Mouse (Mus musculus) stomach, embryonic 15.5 days (tissue): ENCODE measurements at regions not wholly inside any gene's neighbourhood (a gene's known extent, or its start where the extent isn't known, plus 50 kb on each side); places are given as distances from the start of the nearest gene placed in this dataset.

ENCODE experiments used
- ATAC-seq: fragments of 200-750 bp; cut with Nextera tagmentation; 2 replicates; pipeline ENCODE4 v1.8.0; 2017; ENCODE audit warnings: low read depth, moderate number of reproducible peaks, moderate TSS enrichment; ENCODE audit not compliant: insufficient read depth, low FRiP score
- H3K27ac ChIP-seq: fragments of 300-500 bp; sonication (generic); 2 replicates; pipeline ENCODE4 v1.5.1; 2015; ENCODE audit warnings: mild to moderate bottlenecking, inconsistent platforms
- H3K27me3 ChIP-seq: fragments of 300-500 bp; sonication (generic); replicated peaks from 2 replicates; pipeline ENCODE4 v1.6.1; 2015; ENCODE audit warnings: inconsistent platforms
- H3K36me3 ChIP-seq: fragments of 300-500 bp; sonication (generic); 2 replicates; pipeline ENCODE4 v1.6.1; 2015; ENCODE audit warnings: inconsistent platforms
- H3K4me1 ChIP-seq: fragments of 300-500 bp; sonication (generic); 2 replicates; pipeline ENCODE4 v1.6.1; 2015; ENCODE audit warnings: inconsistent platforms
- H3K4me2 ChIP-seq: fragments of 300-500 bp; sonication (generic); 2 replicates; pipeline ENCODE4 v1.6.1; 2015; ENCODE audit warnings: mild to moderate bottlenecking, inconsistent platforms
- H3K4me3 ChIP-seq: fragments of 300-500 bp; sonication (generic); replicated peaks from 2 replicates; pipeline ENCODE4 v1.5.1; 2015; ENCODE audit warnings: inconsistent platforms
- H3K9ac ChIP-seq: fragments of 300-500 bp; sonication (generic); 2 replicates; pipeline ENCODE4 v1.6.1; 2015; ENCODE audit warnings: inconsistent platforms
- H3K9me3 ChIP-seq: fragments of 300-500 bp; sonication (generic); 2 replicates; pipeline ENCODE4 v1.6.1; 2016; ENCODE audit warnings: inconsistent platforms
- WGBS: fragments of 180-500 bp; shearing (Covaris S2); methylation state at CpG from one replicate; pipeline ENCODE4 v1.1.7; 2015; 5-methylcytosine and 5-hydroxymethylcytosine counted together

GRCm38 (mm10) chr12:112411612-112412350, 77.5 kb upstream of the A530016L24Rik start:
- Histone ChIP-seq H3K4me3 (no peak overlapping the region), H3K27me3 (no peaks in the 10 kb centered on the region), H3K4me1 (no peaks in the 10 kb centered on the region), H3K9ac (no peak overlapping the region), H3K36me3 (no peaks in the 10 kb centered on the region), H3K27ac (no peak overlapping the region), H3K9me3 (no peaks in the 10 kb centered on the region), H3K4me2 (no peak overlapping the region)
- ATAC-seq: no peak
- 12% methylated on average over 13 of the region's 13 CpGs for WGBS

- Histone ChIP-seq H3K9ac (no peak overlapping the region), H3K9me3 (no peaks in the 10 kb centered on the region), H3K4me1 (no peaks in the 10 kb centered on the region), H3K27ac (no peak overlapping the region), H3K4me3 (no peak overlapping the region), H3K36me3 (no peaks in the 10 kb centered on the region), H3K27me3 (no peaks in the 10 kb centered on the region), H3K4me2 (no peak overlapping the region)
- ATAC-seq: no peak
- 42% methylated on average over 2 of the region's 2 CpGs for WGBS
Measured at GRCm38 (mm10) chr12:112412351-112412697, 76.9 kb upstream of the A530016L24Rik start.

GRCm38 (mm10) chr12:112415926-112416473, 73.2 kb upstream of the A530016L24Rik start:
- no peak for ATAC-seq
- no peaks in the 10 kb centered on the region for H3K4me1 ChIP-seq
- no peak overlapping the region for H3K4me2 ChIP-seq
- H3K9ac ChIP-seq: no peak overlapping the region
- H3K4me3 ChIP-seq: no peak overlapping the region
- WGBS: 71% methylated on average over 18 of the region's 18 CpGs
- no peaks in the 10 kb centered on the region for H3K9me3 ChIP-seq
- H3K27me3 ChIP-seq: no peaks in the 10 kb centered on the region
- H3K27ac ChIP-seq: no peak overlapping the region
- H3K36me3 ChIP-seq: no peaks in the 10 kb centered on the region

- H3K27ac ChIP-seq: no peak overlapping the region
- H3K27me3 ChIP-seq: no peaks in the 10 kb centered on the region
- no peaks in the 10 kb centered on the region for H3K4me1 ChIP-seq
- no peak overlapping the region for H3K9ac ChIP-seq
- ATAC-seq: no peak
- H3K4me2 ChIP-seq: no peak overlapping the region
- WGBS: 68% methylated on average over 13 of the region's 13 CpGs
- H3K36me3 ChIP-seq: no peaks in the 10 kb centered on the region
- H3K4me3 ChIP-seq: no peak overlapping the region
- H3K9me3 ChIP-seq: no peaks in the 10 kb centered on the region
Measured at GRCm38 (mm10) chr12:112416537-112416936, 72.7 kb upstream of the A530016L24Rik start.

- WGBS: 47% methylated on average over 12 of the region's 12 CpGs
- H3K27ac ChIP-seq: no peak overlapping the region
- H3K4me1 ChIP-seq: no peaks in the 10 kb centered on the region
- ATAC-seq: no peak
- H3K9me3 ChIP-seq: no peaks in the 10 kb centered on the region
- H3K36me3 ChIP-seq: no peaks in the 10 kb centered on the region
- no peak overlapping the region for H3K4me2 ChIP-seq
- H3K27me3 ChIP-seq: no peaks in the 10 kb centered on the region
- H3K4me3 ChIP-seq: no peak overlapping the region
- H3K9ac ChIP-seq: no peak overlapping the region
Measured at GRCm38 (mm10) chr12:112418636-112419035, 70.6 kb upstream of the A530016L24Rik start.

- no peaks in the 10 kb centered on the region for H3K36me3 ChIP-seq
- no peak for ATAC-seq
- H3K27me3 ChIP-seq: no peaks in the 10 kb centered on the region
- 86% methylated on average over 9 of the region's 9 CpGs for WGBS
- H3K27ac ChIP-seq: no peak overlapping the region
- no peaks in the 10 kb centered on the region for H3K4me1 ChIP-seq
- H3K4me3 ChIP-seq: no peak overlapping the region
- no peak overlapping the region for H3K4me2 ChIP-seq
- H3K9me3 ChIP-seq: no peaks in the 10 kb centered on the region
- H3K9ac ChIP-seq: no peak overlapping the region
Measured at GRCm38 (mm10) chr12:112422177-112422576, 67.1 kb upstream of the A530016L24Rik start.

- Histone ChIP-seq H3K27ac (no peak overlapping the region), H3K9ac (no peak overlapping the region), H3K36me3 (no peaks in the 10 kb centered on the region), H3K9me3 (no peaks in the 10 kb centered on the region), H3K27me3 (no peaks in the 10 kb centered on the region), H3K4me3 (no peak overlapping the region), H3K4me2 (no peak overlapping the region), H3K4me1 (no peaks in the 10 kb centered on the region)
- 88% methylated on average over 6 of the region's 6 CpGs for WGBS
- ATAC-seq: no peak
Measured at GRCm38 (mm10) chr12:112424150-112424549, 65.1 kb upstream of the A530016L24Rik start.

- Histone ChIP-seq H3K4me2 (no peak overlapping the region), H3K9me3 (no peaks in the 10 kb centered on the region), H3K36me3 (no peaks in the 10 kb centered on the region), H3K9ac (no peak overlapping the region), H3K27me3 (no peaks in the 10 kb centered on the region), H3K4me3 (no peak overlapping the region), H3K27ac (no peak overlapping the region), H3K4me1 (no peaks in the 10 kb centered on the region)
- WGBS: 85% methylated on average over 9 of the region's 9 CpGs
- no peak for ATAC-seq
Measured at GRCm38 (mm10) chr12:112426681-112427080, 62.6 kb upstream of the A530016L24Rik start.

- no peak overlapping the region for H3K4me2 ChIP-seq
- H3K4me1 ChIP-seq: no peaks in the 10 kb centered on the region
- H3K36me3 ChIP-seq: no peaks in the 10 kb centered on the region
- ATAC-seq: no peak
- H3K27me3 ChIP-seq: no peaks in the 10 kb centered on the region
- H3K4me3 ChIP-seq: no peak overlapping the region
- H3K27ac ChIP-seq: no peak overlapping the region
- no peak overlapping the region for H3K9ac ChIP-seq
- no peaks in the 10 kb centered on the region for H3K9me3 ChIP-seq
- 65% methylated on average over 22 of the region's 22 CpGs for WGBS
Measured at GRCm38 (mm10) chr12:112430104-112430846, 59.0 kb upstream of the A530016L24Rik start.

GRCm38 (mm10) chr12:112433315-112433714, 55.9 kb upstream of the A530016L24Rik start:
- Histone ChIP-seq H3K27ac (no peak overlapping the region), H3K27me3 (no peaks in the 10 kb centered on the region), H3K9ac (no peak overlapping the region), H3K36me3 (no peaks in the 10 kb centered on the region), H3K4me3 (no peak overlapping the region), H3K4me1 (no peaks in the 10 kb centered on the region), H3K4me2 (no peak overlapping the region), H3K9me3 (no peaks in the 10 kb centered on the region)
- ATAC-seq: no peak
- WGBS: 35% methylated on average over 12 of the region's 12 CpGs

GRCm38 (mm10) chr12:112434673-112435294, 54.5 kb upstream of the A530016L24Rik start:
- 55% methylated on average over 3 of the region's 3 CpGs for WGBS
- Histone ChIP-seq H3K4me3 (no peak overlapping the region), H3K4me1 (no peaks in the 10 kb centered on the region), H3K27me3 (no peaks in the 10 kb centered on the region), H3K4me2 (peak overlapping the region; percentile 16; the same call in 1 of the 2 replicates), H3K27ac (0 out of 2 replicates have a peak overlapping the region, but pooled peaks have one; percentile 40), H3K9me3 (no peaks in the 10 kb centered on the region), H3K36me3 (no peaks in the 10 kb centered on the region), H3K9ac (no peak overlapping the region)
- ATAC-seq: no peak
